Mouse (Mus musculus) MEL (cell line): ENCODE data around the gene Zfp575. TPM values are rescaled to one million over a fixed set of nuclear protein-coding genes. Genes with fewer than 3 reads are reported as not detected.
A peak's percentile ranks its signal among the peaks of the same experiment; 100 is the strongest.

Source experiments
- DNase-seq: peaks from one replicate; pipeline ENCODE4 v3.0.0; 2011; ENCODE audit warnings: low read depth, low spot score
- H3K27ac ChIP-seq: 2 replicates; pipeline ENCODE4 v1.5.1; 2012; ENCODE audit warnings: low read depth, mild to moderate bottlenecking, control low read depth, low read length, moderate library complexity; ENCODE audit not compliant: control insufficient read depth
- H3K27me3 ChIP-seq, 2 experiments: fragments of 150-350 bp in 1 of 2; sonication (generic) in 1 of 2; 2 replicates each; pipeline ENCODE4 v1.6.1; 2012; ENCODE audit warnings: low read length in 2 of 2, mild to moderate bottlenecking in 2 of 2, improper control_type of control experiment in 1 of 2, moderate library complexity in 1 of 2; ENCODE audit not compliant: insufficient read depth in 2 of 2, control insufficient read depth in 1 of 2
- H3K36me3 ChIP-seq, 2 experiments: 2 replicates each; pipeline ENCODE4 v1.6.1; 2012 to 2014; ENCODE audit warnings: low read length in 2 of 2, improper control_type of control experiment in 1 of 2, inconsistent platforms in 1 of 2, mild to moderate bottlenecking in 1 of 2; ENCODE audit not compliant: insufficient read depth in 2 of 2, control insufficient read depth in 1 of 2
- H3K4me1 ChIP-seq, 2 experiments: fragments of 150-350 bp in 1 of 2; sonication (generic) in 1 of 2; 2 replicates each; pipeline ENCODE4 v1.6.1; 2012; ENCODE audit warnings: low read length in 2 of 2, improper control_type of control experiment in 1 of 2, mild to moderate bottlenecking in 1 of 2; ENCODE audit not compliant: insufficient read depth in 2 of 2, control insufficient read depth in 1 of 2
- H3K4me3 ChIP-seq, 2 experiments: fragments of 150-350 bp in 1 of 2; sonication (generic) in 1 of 2; 2 replicates each; pipeline ENCODE4 v1.5.1; 2012; ENCODE audit warnings: low read depth in 2 of 2, low read length in 2 of 2, mild to moderate bottlenecking in 2 of 2, moderate library complexity in 2 of 2, control low read depth in 1 of 2, improper control_type of control experiment in 1 of 2; ENCODE audit not compliant: control insufficient read depth in 1 of 2, insufficient read depth in 1 of 2
- H3K79me2 ChIP-seq: 2 replicates; pipeline ENCODE4 v1.6.1; 2012; ENCODE audit warnings: mild to moderate bottlenecking, low read length, moderate library complexity; ENCODE audit not compliant: control insufficient read depth, poor library complexity, insufficient read depth
- H3K9ac ChIP-seq: 2 replicates; pipeline ENCODE4 v1.6.1; 2012; ENCODE audit warnings: low read depth, mild to moderate bottlenecking, control low read depth, low read length, moderate library complexity; ENCODE audit not compliant: control insufficient read depth, poor library complexity, severe bottlenecking
- H3K9me3 ChIP-seq: fragments of 150-350 bp; sonication (generic); replicated peaks from 2 replicates; pipeline ENCODE4 v1.6.1; 2012; ENCODE audit warnings: mild to moderate bottlenecking, low read length, improper control_type of control experiment, moderate library complexity; ENCODE audit not compliant: insufficient read depth
- CHD1 ChIP-seq: IDR thresholded peaks from 2 replicates; pipeline ENCODE4 v1.6.1; 2012; ENCODE audit warnings: low read depth, mild to moderate bottlenecking, inconsistent platforms, low read length, improper control_type of control experiment
- CTCF ChIP-seq, 3 experiments: IDR thresholded peaks in 2 of 3; conservative IDR thresholded peaks in 1 of 3; 2 replicates each; pipeline ENCODE4 v1.5.1; 2011 to 2012; ENCODE audit warnings: low read length in 3 of 3, low read depth in 2 of 3, mild to moderate bottlenecking in 2 of 3, improper control_type of control experiment in 1 of 3, inconsistent platforms in 1 of 3, mixed read lengths in 1 of 3, moderate library complexity in 1 of 3; ENCODE audit not compliant: control insufficient read depth in 1 of 3, insufficient read depth in 1 of 3, poor library complexity in 1 of 3, severe bottlenecking in 1 of 3
- E2F4 ChIP-seq: IDR thresholded peaks from 2 replicates; pipeline ENCODE4 v1.6.1; 2011; ENCODE audit warnings: low read depth, low read length, improper control_type of control experiment, borderline replicate concordance
- ELF1 ChIP-seq: IDR thresholded peaks from 2 replicates; pipeline ENCODE4 v1.6.1; 2014; ENCODE audit warnings: low read depth, mild to moderate bottlenecking, inconsistent platforms, low read length, improper control_type of control experiment, moderate library complexity
- EP300 ChIP-seq, 2 experiments: IDR thresholded peaks; 2 replicates each; pipeline ENCODE4 v1.6.1; 2011; ENCODE audit warnings: improper control_type of control experiment in 2 of 2, low read length in 2 of 2, low read depth in 1 of 2, mild to moderate bottlenecking in 1 of 2
- ETS1 ChIP-seq: IDR thresholded peaks from 2 replicates; pipeline ENCODE4 v1.6.1; 2012; ENCODE audit warnings: low read depth, mild to moderate bottlenecking, inconsistent platforms, low read length, improper control_type of control experiment, moderate library complexity
- KAT2A ChIP-seq: conservative IDR thresholded peaks from 2 replicates; pipeline ENCODE4 v1.6.1; 2012; ENCODE audit warnings: low read depth, low read length, improper control_type of control experiment, inconsistent platforms
- MXI1 ChIP-seq: IDR thresholded peaks from 2 replicates; pipeline ENCODE4 v1.6.1; 2011; ENCODE audit warnings: mild to moderate bottlenecking, low read depth, low read length, improper control_type of control experiment
- NELFE ChIP-seq: IDR thresholded peaks from 2 replicates; pipeline ENCODE4 v1.6.1; 2011; ENCODE audit warnings: low read depth, low read length, improper control_type of control experiment
- POLR2AphosphoS2 ChIP-seq: IDR thresholded peaks from 2 replicates; pipeline ENCODE4 v1.6.1; 2011; ENCODE audit warnings: low read length, improper control_type of control experiment
- POLR2AphosphoS5 ChIP-seq: IDR thresholded peaks from 2 replicates; pipeline ENCODE4 v1.6.1; 2012; ENCODE audit warnings: low read depth, borderline replicate concordance, mild to moderate bottlenecking, inconsistent platforms, low read length, moderate library complexity, mixed read lengths
- RAD21 ChIP-seq: IDR thresholded peaks from 2 replicates; pipeline ENCODE4 v1.6.1; 2011; ENCODE audit warnings: mild to moderate bottlenecking, low read depth, low read length, improper control_type of control experiment
- RCOR1 ChIP-seq: IDR thresholded peaks from 2 replicates; pipeline ENCODE4 v1.6.1; 2012; ENCODE audit warnings: low read depth, mild to moderate bottlenecking, inconsistent platforms, low read length, improper control_type of control experiment
- SIN3A ChIP-seq: IDR thresholded peaks from 2 replicates; pipeline ENCODE4 v1.6.1; 2012; ENCODE audit warnings: low read length, improper control_type of control experiment, inconsistent platforms
- SMC3 ChIP-seq: IDR thresholded peaks from 2 replicates; pipeline ENCODE4 v1.6.1; 2011; ENCODE audit warnings: low read depth, low read length, improper control_type of control experiment
- TCF12 ChIP-seq: IDR thresholded peaks from 2 replicates; pipeline ENCODE4 v1.6.1; 2014; ENCODE audit warnings: low read depth, mild to moderate bottlenecking, inconsistent platforms, low read length, improper control_type of control experiment, moderate library complexity
- ZKSCAN1 ChIP-seq: IDR thresholded peaks from 2 replicates; pipeline ENCODE4 v1.6.1; 2012; ENCODE audit warnings: low read depth, mild to moderate bottlenecking, inconsistent platforms, low read length, improper control_type of control experiment, moderate library complexity
- ZNF384 ChIP-seq: IDR thresholded peaks from 2 replicates; pipeline ENCODE4 v1.6.1; 2012; ENCODE audit warnings: low read depth, mild to moderate bottlenecking, inconsistent platforms, low read length, improper control_type of control experiment
- polyA plus RNA-seq, 2 experiments: library from polyadenylated mRNA; stranded (reverse) in 1 of 2; unstranded in 1 of 2; fragments of >175 nt in 1 of 2; fragments of >200 nt in 1 of 2; gene quantifications; 2 replicates each; pipeline versions ENCODE4 v1.2.1 to v1.2.4; 2012; ENCODE audit warnings: low replicate concordance in 2 of 2, low read depth in 1 of 2; ENCODE audit not compliant: insufficient read length in 2 of 2, insufficient read depth in 1 of 2, missing spikeins in 1 of 2
- total RNA-seq: library from RNA; depleted of rRNA; stranded (reverse); fragments of 300-350 nt; gene quantifications from 2 replicates; pipeline ENCODE4 v1.2.3, GENCODE M21; 2012

Gene Zfp575
- total and polyA plus RNA-seq, 3 experiments = 0.50 to 0.58 TPM; not detected in 1

DNA sequence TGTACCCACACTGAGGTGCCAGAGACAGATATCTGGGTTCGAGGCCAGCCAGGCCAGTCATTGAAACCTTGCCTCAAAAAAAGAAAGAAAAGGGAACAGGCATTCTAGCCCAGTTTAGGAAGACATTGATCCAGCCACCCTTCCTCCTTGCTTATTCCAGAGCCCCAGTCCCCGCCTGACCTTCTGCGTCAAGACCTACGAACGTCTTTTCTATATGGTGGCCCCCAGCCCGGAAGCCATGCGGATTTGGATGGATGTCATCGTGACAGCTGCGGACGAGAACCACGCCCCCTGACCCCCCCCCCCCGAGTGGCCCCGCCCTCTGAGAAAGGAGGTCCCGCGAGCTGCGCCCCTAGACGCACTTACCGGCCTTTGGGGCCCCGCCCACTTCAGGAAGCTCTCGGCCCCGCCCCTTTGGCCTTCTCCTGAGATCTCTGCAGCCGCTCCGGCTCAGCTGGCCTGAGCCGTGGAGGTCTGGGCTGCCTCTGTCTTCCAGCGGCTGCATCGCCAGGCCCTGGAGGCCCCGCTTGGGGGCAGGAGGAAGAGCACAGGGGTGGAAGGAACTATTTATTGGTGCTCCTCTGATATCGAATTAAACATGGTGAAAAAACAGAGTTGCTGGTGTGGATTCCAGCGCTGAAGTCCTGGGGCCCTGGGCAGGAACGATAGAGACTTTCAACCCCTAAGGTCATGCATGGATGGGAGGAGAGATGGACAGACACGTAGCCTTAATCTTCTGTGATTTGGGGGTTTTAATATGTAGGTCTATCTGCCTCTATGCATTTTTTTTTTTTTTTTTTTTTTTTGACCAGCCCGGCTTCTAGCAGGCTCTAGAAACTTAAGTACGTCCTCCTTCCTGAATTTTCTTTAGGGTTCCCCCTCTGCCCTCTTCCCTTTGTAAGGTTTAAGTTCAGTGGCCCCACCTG, 41.5 kb upstream of the Zfp575 start (continued):
- TF ChIP-seq POLR2AphosphoS5 (no peak), TCF12 (no peak), ELF1 (peak; percentile 43), ZKSCAN1 (no peak), NELFE (no peak; the same call in 1 of the 2 replicates), EP300 (IDR thresholded peaks at IDR 0.05; ENCODE audit: low read depth in 1 of 2, low read length in 2 of 2) (no peak)

DNA sequence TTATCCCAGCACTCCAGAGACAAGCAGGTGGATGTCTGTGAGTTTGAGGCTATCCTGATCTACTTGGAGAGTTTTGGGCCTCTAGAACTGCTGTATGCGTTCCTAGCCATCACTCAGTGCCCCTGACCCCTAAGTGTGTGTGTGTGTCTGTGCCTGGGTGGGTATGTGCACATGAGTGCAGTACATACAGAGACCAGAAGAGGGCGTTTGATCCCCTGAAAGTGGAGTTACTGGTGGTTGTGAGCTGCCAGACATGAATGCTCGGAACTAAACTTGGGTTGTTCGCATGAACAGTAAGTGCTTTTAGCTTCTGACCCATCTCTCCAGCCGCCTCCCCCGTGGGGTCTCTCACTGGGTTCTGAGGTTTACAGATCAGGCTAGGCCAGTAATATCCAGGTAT, 35.5 kb upstream of the Zfp575 start:
- Histone ChIP-seq H3K27me3 (no peaks in the 10 kb centered on the region), H3K4me1 (peaks cover 0 to 5% of the 10 kb centered on the region in 2 experiments; a peak in 2 of 4 replicates), H3K36me3 (peaks cover 1 to 8% of the 10 kb centered on the region in 2 experiments), H3K27ac (no peak overlapping the region), H3K9ac (no peak overlapping the region), H3K79me2 (no peaks in the 10 kb centered on the region), H3K9me3 (no peaks in the 10 kb centered on the region), H3K4me3 (no peak overlapping the region)
- no peak for TF ChIP-seq SIN3A
- TF ChIP-seq CHD1 = no peak
- no peak for TF ChIP-seq POLR2AphosphoS2
- TF ChIP-seq EP300 (IDR thresholded peaks at IDR 0.05; ENCODE audit: low read depth in 1 of 2, low read length in 2 of 2) = no peak
- peak in 2 of 3 experiments; percentile 11 to 31; a peak in 2 of 6 replicates for TF ChIP-seq CTCF (IDR thresholded peaks at IDR 0.05 in 2 of 3, conservative IDR thresholded peaks at IDR 0.05 in 1 of 3; ENCODE audit: control insufficient read depth in 1 of 3, insufficient read depth in 1 of 3, low read depth in 2 of 3, low read length in 3 of 3, poor library complexity in 1 of 3, severe bottlenecking in 1 of 3)
- no peak for TF ChIP-seq KAT2A
- TF ChIP-seq RCOR1 = no peak
- TF ChIP-seq E2F4 = no peak
- DNase-seq = no peak

DNA sequence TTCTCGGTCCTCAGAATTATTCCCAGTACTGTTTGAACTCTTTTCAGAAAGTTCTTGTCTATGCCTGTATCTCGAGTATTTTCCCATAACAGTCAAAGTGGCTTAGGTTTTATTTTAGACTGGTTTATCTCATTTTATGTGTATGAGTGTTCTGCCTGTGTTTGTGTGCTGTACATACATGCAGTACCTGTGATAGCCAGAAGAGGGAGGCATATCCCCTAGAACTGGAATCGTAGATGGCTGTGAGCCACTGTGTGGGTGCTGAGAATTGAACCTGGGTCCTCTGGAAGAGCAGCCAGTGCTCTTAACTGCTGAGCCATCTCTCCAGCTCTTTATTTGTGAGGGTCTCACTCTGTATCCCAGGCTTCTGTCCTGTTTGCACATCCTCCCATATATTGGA, 33.8 kb upstream of the Zfp575 start:
- TF ChIP-seq CTCF (IDR thresholded peaks at IDR 0.05 in 2 of 3, conservative IDR thresholded peaks at IDR 0.05 in 1 of 3; ENCODE audit: control insufficient read depth in 1 of 3, insufficient read depth in 1 of 3, low read depth in 2 of 3, low read length in 3 of 3, poor library complexity in 1 of 3, severe bottlenecking in 1 of 3) (peak; percentile 32 to 74 (median 56); a peak in 5 of 6 replicates), ZNF384 (no peak), RAD21 (peak; percentile 33), SMC3 (peak; percentile 28; the same call in 1 of the 2 replicates), MXI1 (no peak), ETS1 (no peak)
- TF ChIP-seq, all 39 proteins: peak for 3
- Histone ChIP-seq H3K4me3 (no peak overlapping the region), H3K27ac (no peak overlapping the region), H3K9ac (no peak overlapping the region), H3K79me2 (no peaks in the 10 kb centered on the region), H3K9me3 (no peaks in the 10 kb centered on the region), H3K36me3 (peaks cover 1 to 15% of the 10 kb centered on the region in 2 experiments), H3K27me3 (no peaks in the 10 kb centered on the region), H3K4me1 (peaks cover 0 to 20% of the 10 kb centered on the region in 2 experiments; a peak in 2 of 4 replicates)
- peak; percentile 54 for DNase-seq
